Mouse (Mus musculus) small intestine, adult 2 months (tissue): ENCODE data around the gene Clptm1. TPM values are rescaled to one million over a fixed set of nuclear protein-coding genes. Genes with fewer than 3 reads are reported as not detected.

ENCODE experiments used
- H3K27ac ChIP-seq: fragments of 200-500 bp; 2 replicates; pipeline ENCODE4 v1.5.1; 2012; ENCODE audit warnings: low read depth, low read length, control low read depth, inconsistent platforms; ENCODE audit not compliant: insufficient read depth
- H3K27me3 ChIP-seq: fragments of 200-500 bp; 2 replicates; pipeline ENCODE4 v1.6.1; 2012; ENCODE audit warnings: mild to moderate bottlenecking, moderate library complexity, low read length, inconsistent platforms; ENCODE audit not compliant: control insufficient read depth, insufficient read depth
- H3K36me3 ChIP-seq: fragments of 200-500 bp; 2 replicates; pipeline ENCODE4 v1.6.1; 2012; ENCODE audit warnings: mild to moderate bottlenecking, low read length, control low read depth, inconsistent platforms; ENCODE audit not compliant: control insufficient read depth, insufficient read depth
- H3K4me1 ChIP-seq: fragments of 200-500 bp; 2 replicates; pipeline ENCODE4 v1.6.1; 2012; ENCODE audit warnings: low read length, inconsistent platforms, mixed read lengths; ENCODE audit not compliant: control insufficient read depth, insufficient read depth, insufficient read length
- H3K4me3 ChIP-seq: fragments of 200-500 bp; 2 replicates; pipeline ENCODE4 v1.5.1; 2012; ENCODE audit warnings: low read depth, mild to moderate bottlenecking, control low read depth, inconsistent platforms, low read length, moderate library complexity
- CTCF ChIP-seq: fragments of 200-500 bp; IDR thresholded peaks from 2 replicates; pipeline ENCODE4 v1.5.1; 2012; ENCODE audit warnings: low read depth, mild to moderate bottlenecking, control low read depth, inconsistent platforms, low read length, moderate library complexity, mixed read lengths; ENCODE audit not compliant: insufficient replicate concordance, insufficient read length; ENCODE audit errors: extremely low read depth
- POLR2A ChIP-seq: fragments of 200-500 bp; IDR thresholded peaks from 2 replicates; pipeline ENCODE4 v1.6.1; 2012; ENCODE audit warnings: low read depth, mild to moderate bottlenecking, control low read depth, inconsistent platforms, low read length, moderate library complexity
- WGBS: fragments of 180-500 bp; shearing (Covaris S2); methylation state at CpG from one replicate; pipeline ENCODE4 v1.1.7; 2018; 5-methylcytosine and 5-hydroxymethylcytosine counted together
- polyA plus RNA-seq: library from polyadenylated mRNA; depleted of rRNA; stranded (reverse); fragments of >200 nt; gene quantifications from 2 replicates; pipeline ENCODE4 v1.2.3, GENCODE M21; 2012

Gene Clptm1
- polyA plus RNA-seq, 1 experiment = 141 TPM

- 69% methylated on average over 4 of the region's 4 CpGs for WGBS
- H3K36me3 ChIP-seq = no peaks in the 10 kb centered on the region
- no peak overlapping the region for H3K27ac ChIP-seq
- H3K4me3 ChIP-seq = no peak overlapping the region
- no peaks in the 10 kb centered on the region for H3K27me3 ChIP-seq
- TF ChIP-seq POLR2A (no peak), CTCF (no peak)
- peaks cover 9% of the 10 kb centered on the region; the same call in 1 of the 2 replicates for H3K4me1 ChIP-seq
Observed at GRCm38 (mm10) chr7:19685374-19685773, 20.5 kb upstream of the Clptm1 start.

DNA sequence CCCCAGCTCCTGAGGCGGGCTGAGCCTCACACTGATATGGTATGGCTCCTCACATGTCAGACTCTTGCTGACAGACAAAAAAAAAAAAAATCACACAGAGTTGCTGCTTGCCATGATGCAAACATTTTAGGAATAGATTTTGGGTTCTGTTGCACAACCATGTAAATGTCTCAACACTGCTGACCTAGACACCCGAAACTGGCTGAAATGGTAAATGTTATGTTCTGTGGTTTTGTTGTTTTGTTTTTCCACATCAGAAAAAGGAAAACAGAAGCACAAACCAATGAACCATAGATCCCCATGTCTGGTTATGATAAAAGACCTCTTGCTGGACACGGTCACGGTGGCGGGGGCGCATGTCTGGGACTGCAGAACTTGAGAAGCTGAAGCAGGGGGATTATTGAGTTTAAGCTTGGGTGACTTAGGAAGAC is 19.0 kb upstream of the Clptm1 start:
- Histone ChIP-seq H3K27ac (peak overlapping the region; percentile 1; the same call in 1 of the 2 replicates), H3K27me3 (no peaks in the 10 kb centered on the region), H3K4me1 (peaks cover 16% of the 10 kb centered on the region; the same call in 1 of the 2 replicates), H3K4me3 (no peak overlapping the region), H3K36me3 (no peaks in the 10 kb centered on the region)
- 91% methylated on average over 6 of the region's 6 CpGs for WGBS
- TF ChIP-seq CTCF (no peak), POLR2A (no peak)

GRCm38 (mm10) chr7:19682979-19683378 is 18.1 kb upstream of the Clptm1 start:
- 72% methylated on average over 3 of the region's 3 CpGs for WGBS

GRCm38 (mm10) chr7:19681202-19681694 is 16.4 kb upstream of the Clptm1 start, which contains the start of the genes Gm44805 and Apoc4:
TSS of gene Gm44805 (minus strand) at chr7:19681423.
TSS of gene Apoc4 (minus strand) at chr7:19681479.
- WGBS = 56% methylated on average over 8 of the region's 8 CpGs
- Histone ChIP-seq H3K4me3 (no peak within 1 kb of the TSS), H3K27ac (peak within 1 kb of the TSS; percentile 64; the same call in 1 of the 2 replicates)

More at GRCm38 (mm10) chr7:19682979-19683378, 18.1 kb upstream of the Clptm1 start:
- Histone ChIP-seq H3K4me3 (no peak overlapping the region), H3K4me1 (peaks cover 23% of the 10 kb centered on the region; the same call in 1 of the 2 replicates), H3K27ac (no peak overlapping the region), H3K36me3 (no peaks in the 10 kb centered on the region), H3K27me3 (no peaks in the 10 kb centered on the region)
- TF ChIP-seq POLR2A (no peak), CTCF (no peak)

DNA sequence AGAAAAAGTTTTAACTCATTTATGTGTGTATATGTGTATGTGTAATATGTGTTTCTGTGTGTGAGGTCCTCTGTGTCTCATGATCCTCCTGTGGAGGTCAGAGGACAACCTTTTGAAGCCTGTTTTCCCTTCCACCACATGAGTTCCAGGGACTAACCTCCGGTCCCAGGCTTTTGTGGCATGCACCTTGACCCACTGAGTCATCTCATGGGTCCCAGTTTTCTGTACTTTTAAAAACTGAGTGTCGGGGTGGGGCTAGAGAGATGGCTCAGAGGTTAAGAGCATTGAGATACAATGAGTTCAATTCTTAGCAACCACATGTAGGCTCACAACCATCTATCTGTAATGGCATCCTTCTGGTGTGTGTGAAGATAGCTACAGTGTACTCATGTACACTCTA is 15.9 kb upstream of the Clptm1 start:
- H3K4me3 ChIP-seq = no peak overlapping the region
- no peak for TF ChIP-seq CTCF
- TF ChIP-seq POLR2A = no peak
- H3K27ac ChIP-seq = 0 out of 2 replicates have a peak overlapping the region, but pooled peaks have one; percentile 3
- H3K36me3 ChIP-seq = no peaks in the 10 kb centered on the region
- WGBS = 40% methylated on average over 2 of the region's 2 CpGs
- peaks cover 38% of the 10 kb centered on the region for H3K4me1 ChIP-seq
- no peaks in the 10 kb centered on the region for H3K27me3 ChIP-seq

More at GRCm38 (mm10) chr7:19681202-19681694, 16.4 kb upstream of the Clptm1 start, which contains the start of the genes Gm44805 and Apoc4:
- no peaks in the 10 kb centered on the region for H3K36me3 ChIP-seq
- TF ChIP-seq POLR2A = no peak
- no peak for TF ChIP-seq CTCF
- no peaks in the 10 kb centered on the region for H3K27me3 ChIP-seq
- H3K4me1 ChIP-seq = peaks cover 36% of the 10 kb centered on the region; the same call in 1 of the 2 replicates

GRCm38 (mm10) chr7:19678901-19679300 is 14.1 kb upstream of the Clptm1 start:
- TF ChIP-seq POLR2A (no peak), CTCF (no peak)
- 91% methylated on average over 3 of the region's 3 CpGs for WGBS
- H3K36me3 ChIP-seq = no peaks in the 10 kb centered on the region
- H3K4me3 ChIP-seq = no peak overlapping the region
- H3K27me3 ChIP-seq = no peaks in the 10 kb centered on the region
- H3K4me1 ChIP-seq = peaks cover 37% of the 10 kb centered on the region
- H3K27ac ChIP-seq = no peak overlapping the region

- Histone ChIP-seq H3K4me1 (peaks cover 37% of the 10 kb centered on the region), H3K4me3 (no peak within 1 kb of the TSS), H3K27me3 (no peaks in the 10 kb centered on the region), H3K36me3 (no peaks in the 10 kb centered on the region), H3K27ac (peak within 1 kb of the TSS; percentile 82)
- TF ChIP-seq POLR2A (no peak), CTCF (no peak)
- WGBS = 40% methylated on average over 8 of the region's 8 CpGs
Observed at GRCm38 (mm10) chr7:19677872-19678271, 13.0 kb upstream of the Clptm1 start, which contains the start of gene Apoc2. TSS of gene Apoc2 (minus strand) at chr7:19677941.

- H3K4me3 ChIP-seq = peak overlapping the region; percentile 52
- peaks cover 37% of the 10 kb centered on the region for H3K4me1 ChIP-seq
- no peaks in the 10 kb centered on the region for H3K36me3 ChIP-seq
- H3K27ac ChIP-seq = peak overlapping the region; percentile 82
- TF ChIP-seq POLR2A (no peak), CTCF (no peak)
- WGBS = 66% methylated on average over 1 of the region's 1 CpGs
- no peaks in the 10 kb centered on the region for H3K27me3 ChIP-seq
Observed at GRCm38 (mm10) chr7:19676662-19677061, 11.8 kb upstream of the Clptm1 start.
